8 mouse cellular contexts compared by ENCODE assay signal in genomic region chr11:100396886-100397599, GRCm38 (mm10). TPM values are rescaled to one million over a fixed set of nuclear protein-coding genes. Genes with fewer than 3 reads are reported as not detected.
DNase-seq lines count a peak whose midpoint lies in the region; ATAC-seq and TF ChIP-seq lines count a peak whose summit lies in the region.

No protein-coding gene starts in this region.

- H3K4me2 ChIP-seq in embryonic facial prominence, embryonic 12.5 days (replicated peaks): peak overlapping the region; percentile 79
- H3K4me2 ChIP-seq in limb, embryonic 12.5 days: peak overlapping the region; percentile 79
- H3K4me2 ChIP-seq in midbrain, embryonic 13.5 days (replicated peaks): peak overlapping the region; percentile 65

- no peaks in the 10 kb centered on the region for H3K36me3 ChIP-seq in spleen, adult 2 months (ENCODE audit: control insufficient read depth, insufficient read depth, low read length)
- no peaks in the 10 kb centered on the region for H3K36me3 ChIP-seq in embryonic facial prominence, embryonic 12.5 days
- no peaks in the 10 kb centered on the region for H3K36me3 ChIP-seq in limb, embryonic 12.5 days
- H3K36me3 ChIP-seq in midbrain, embryonic 13.5 days: no peaks in the 10 kb centered on the region

- peak overlapping the region; percentile 56 for H3K27ac ChIP-seq in spleen, adult 2 months (ENCODE audit: insufficient read depth, low read length)
- H3K27ac ChIP-seq in embryonic facial prominence, embryonic 12.5 days: peak overlapping the region; percentile 80
- peak overlapping the region; percentile 80 for H3K27ac ChIP-seq in limb, embryonic 12.5 days
- H3K27ac ChIP-seq in midbrain, embryonic 13.5 days: peak overlapping the region; percentile 75

- no peak for TF ChIP-seq CTCF in spleen, adult 2 months (IDR thresholded peaks at IDR 0.05; ENCODE audit: extremely low read depth, insufficient read depth, insufficient read length, insufficient replicate concordance)

- intact Hi-C loops in left cerebral cortex, postnatal 10 days (cut with DNase I): no loop called here

- no peaks in the 10 kb centered on the region for H3K27me3 ChIP-seq in spleen, adult 2 months (ENCODE audit: control insufficient read depth, insufficient read depth, low read length)
- no peaks in the 10 kb centered on the region for H3K27me3 ChIP-seq in embryonic facial prominence, embryonic 12.5 days
- H3K27me3 ChIP-seq in limb, embryonic 12.5 days: peaks cover 7% of the 10 kb centered on the region
- peaks cover 21% of the 10 kb centered on the region for H3K27me3 ChIP-seq in midbrain, embryonic 13.5 days

- no peaks in the 10 kb centered on the region for H3K9me3 ChIP-seq in embryonic facial prominence, embryonic 12.5 days
- no peaks in the 10 kb centered on the region for H3K9me3 ChIP-seq in limb, embryonic 12.5 days
- no peaks in the 10 kb centered on the region for H3K9me3 ChIP-seq in midbrain, embryonic 13.5 days

- 4% methylated on average over 42 of the region's 42 CpGs for WGBS in spleen, adult 2 months
- WGBS in embryonic facial prominence, embryonic 12.5 days: under 1% methylated on average over 41 of the region's 42 CpGs
- WGBS in limb, embryonic 12.5 days: 4% methylated on average over 42 of the region's 42 CpGs
- 3% methylated on average over 32 of the region's 42 CpGs for WGBS in midbrain, embryonic 13.5 days

- H3K4me1 ChIP-seq in spleen, adult 2 months (ENCODE audit: control insufficient read depth, insufficient read depth, insufficient read length): peaks cover 9% of the 10 kb centered on the region; the same call in 1 of the 2 replicates
- H3K4me1 ChIP-seq in embryonic facial prominence, embryonic 12.5 days: peaks cover 25% of the 10 kb centered on the region
- H3K4me1 ChIP-seq in limb, embryonic 12.5 days (replicated peaks): peaks cover 25% of the 10 kb centered on the region
- H3K4me1 ChIP-seq in midbrain, embryonic 13.5 days (replicated peaks): peaks cover 23% of the 10 kb centered on the region

- no peak for TF ChIP-seq POLR2A in spleen, adult 2 months (IDR thresholded peaks at IDR 0.05; ENCODE audit: low read depth, low read length)

- peak overlapping the region; percentile 69 for H3K9ac ChIP-seq in embryonic facial prominence, embryonic 12.5 days
- peak overlapping the region; percentile 77 for H3K9ac ChIP-seq in limb, embryonic 12.5 days (replicated peaks)
- H3K9ac ChIP-seq in midbrain, embryonic 13.5 days (replicated peaks): peak overlapping the region; percentile 79

- no peak for DNase-seq in spleen, adult 2 months (ENCODE audit: low read depth in 1 of 2, low spot score in 2 of 2)
- DNase-seq in spleen, adult 12 weeks (ENCODE audit: low spot score): no peak
- peak; percentile 55 for DNase-seq in heart, postnatal 4 days
- DNase-seq in ovary, postnatal 10 days (ENCODE audit: low spot score): no peak
- no peak for DNase-seq in left cerebral cortex, postnatal 10 days (ENCODE audit: extremely low spot score in 1 of 2, low spot score in 2 of 2)

- ATAC-seq in embryonic facial prominence, embryonic 12.5 days (ENCODE audit: insufficient number of reproducible peaks, insufficient read depth, low FRiP score, low TSS enrichment): peak; percentile 13; the same call in 1 of the 2 replicates
- ATAC-seq in limb, embryonic 12.5 days (ENCODE audit: insufficient number of reproducible peaks, insufficient read depth, low FRiP score, low TSS enrichment, low read depth): 0 out of 2 replicates have a peak, but pooled peaks have one; percentile 28
- ATAC-seq in midbrain, embryonic 13.5 days: peak; percentile 43

- peak overlapping the region; percentile 66 for H3K4me3 ChIP-seq in spleen, adult 2 months (ENCODE audit: extremely low read depth, insufficient read depth, insufficient read length)
- peak overlapping the region; percentile 63 for H3K4me3 ChIP-seq in embryonic facial prominence, embryonic 12.5 days
- peak overlapping the region; percentile 70 for H3K4me3 ChIP-seq in limb, embryonic 12.5 days (replicated peaks)
- peak overlapping the region; percentile 77 for H3K4me3 ChIP-seq in midbrain, embryonic 13.5 days (replicated peaks)

RNA-seq across cellular contexts. Expression of gene Jup, which starts 0.5 kb away (rescaled TPM):
- polyA plus RNA-seq in spleen, adult 2 months (2012; rRNA removed): 84.5 and 91.6 TPM in 2 replicates
- polyA plus RNA-seq in embryonic facial prominence, embryonic 12.5 days (2016; fragmentation: Nextera tagmentation; extraction: Ambion mirVana): 70.6 and 74.0 TPM in 2 replicates
- 100 to 1,000 TPM; 223 to 234 TPM for total RNA-seq in heart, postnatal 4 days (2021)
- 44.1 and 49.3 TPM in 2 replicates for polyA plus RNA-seq in limb, embryonic 12.5 days (2016; fragmentation: Nextera tagmentation; extraction: Ambion mirVana)
- 69.2 and 70.5 TPM in 2 replicates for polyA plus RNA-seq in midbrain, embryonic 13.5 days (2015; fragmentation: Nextera tagmentation; extraction: Ambion mirVana)
- total RNA-seq in left cerebral cortex, postnatal 10 days (2021): 10 to 100 TPM; 46.3 to 49.9 TPM

RNA-seq across cellular contexts. Expression of gene P3h4, which starts 17.6 kb away (rescaled TPM):
- 6.7 and 11.1 TPM in 2 replicates for polyA plus RNA-seq in spleen, adult 2 months (2012; rRNA removed)
- 51.4 and 55.3 TPM in 2 replicates for polyA plus RNA-seq in embryonic facial prominence, embryonic 12.5 days (2016; fragmentation: Nextera tagmentation; extraction: Ambion mirVana)
- 10 to 100 TPM; 28.0 to 30.0 TPM for total RNA-seq in heart, postnatal 4 days (2021)
- polyA plus RNA-seq in limb, embryonic 12.5 days (2016; fragmentation: Nextera tagmentation; extraction: Ambion mirVana): 54.3 and 58.3 TPM in 2 replicates
- 13.7 and 16.8 TPM in 2 replicates for polyA plus RNA-seq in midbrain, embryonic 13.5 days (2015; fragmentation: Nextera tagmentation; extraction: Ambion mirVana)
- 1 to 10 TPM; 6.7 to 7.1 TPM for total RNA-seq in left cerebral cortex, postnatal 10 days (2021)

RNA-seq across cellular contexts. Expression of gene Fkbp10, which starts 18.5 kb away (rescaled TPM):
- 14.9 and 16.7 TPM in 2 replicates for polyA plus RNA-seq in spleen, adult 2 months (2012; rRNA removed)
- polyA plus RNA-seq in embryonic facial prominence, embryonic 12.5 days (2016; fragmentation: Nextera tagmentation; extraction: Ambion mirVana): 109 and 113 TPM in 2 replicates
- total RNA-seq in heart, postnatal 4 days (2021): 10 to 100 TPM; 68.8 to 76.1 TPM
- 101 and 118 TPM in 2 replicates for polyA plus RNA-seq in limb, embryonic 12.5 days (2016; fragmentation: Nextera tagmentation; extraction: Ambion mirVana)
- polyA plus RNA-seq in midbrain, embryonic 13.5 days (2015; fragmentation: Nextera tagmentation; extraction: Ambion mirVana): 16.4 and 19.9 TPM in 2 replicates
- total RNA-seq in left cerebral cortex, postnatal 10 days (2021): 10 to 100 TPM; 12.2 to 13.1 TPM

RNA-seq across cellular contexts. Expression of gene Hap1, which starts 41.1 kb away (rescaled TPM):
- polyA plus RNA-seq in spleen, adult 2 months (2012; rRNA removed): 22.0 and 24.7 TPM in 2 replicates
- 10.6 and 13.4 TPM in 2 replicates for polyA plus RNA-seq in embryonic facial prominence, embryonic 12.5 days (2016; fragmentation: Nextera tagmentation; extraction: Ambion mirVana)
- total RNA-seq in heart, postnatal 4 days (2021): 1 to 10 TPM; 3.1 to 4.1 TPM
- 1.5 and 2.1 TPM in 2 replicates for polyA plus RNA-seq in limb, embryonic 12.5 days (2016; fragmentation: Nextera tagmentation; extraction: Ambion mirVana)
- polyA plus RNA-seq in midbrain, embryonic 13.5 days (2015; fragmentation: Nextera tagmentation; extraction: Ambion mirVana): 137 and 168 TPM in 2 replicates
- total RNA-seq in left cerebral cortex, postnatal 10 days (2021): 100 to 1,000 TPM; 109 to 139 TPM

RNA-seq across cellular contexts. Expression of gene Nt5c3b, which starts 44.6 kb away (rescaled TPM):
- polyA plus RNA-seq in spleen, adult 2 months (2012; rRNA removed): 28.8 and 40.8 TPM in 2 replicates
- 165 and 173 TPM in 2 replicates for polyA plus RNA-seq in embryonic facial prominence, embryonic 12.5 days (2016; fragmentation: Nextera tagmentation; extraction: Ambion mirVana)
- 10 to 100 TPM; 52.3 to 55.3 TPM for total RNA-seq in heart, postnatal 4 days (2021)
- polyA plus RNA-seq in limb, embryonic 12.5 days (2016; fragmentation: Nextera tagmentation; extraction: Ambion mirVana): 173 and 183 TPM in 2 replicates
- 99.3 and 101 TPM in 2 replicates for polyA plus RNA-seq in midbrain, embryonic 13.5 days (2015; fragmentation: Nextera tagmentation; extraction: Ambion mirVana)
- 10 to 100 TPM; 71.4 to 77.1 TPM for total RNA-seq in left cerebral cortex, postnatal 10 days (2021)
